Mouse (Mus musculus) lung, adult 2 months (tissue): ENCODE data around the gene Gabrr2.
A peak's percentile ranks its signal among the peaks of the same experiment; 100 is the strongest.

ENCODE experiments used
- CTCF ChIP-seq: fragments of 200-500 bp; IDR thresholded peaks from 2 replicates; pipeline ENCODE4 v1.5.1; 2011; ENCODE audit warnings: mild to moderate bottlenecking, low read length, control low read depth; ENCODE audit not compliant: insufficient read depth
- POLR2A ChIP-seq: fragments of 200-500 bp; IDR thresholded peaks from 2 replicates; pipeline ENCODE4 v1.6.1; 2011; ENCODE audit warnings: low read depth, mild to moderate bottlenecking, control low read depth, low read length, borderline replicate concordance; ENCODE audit errors: extremely low read depth

DNA sequence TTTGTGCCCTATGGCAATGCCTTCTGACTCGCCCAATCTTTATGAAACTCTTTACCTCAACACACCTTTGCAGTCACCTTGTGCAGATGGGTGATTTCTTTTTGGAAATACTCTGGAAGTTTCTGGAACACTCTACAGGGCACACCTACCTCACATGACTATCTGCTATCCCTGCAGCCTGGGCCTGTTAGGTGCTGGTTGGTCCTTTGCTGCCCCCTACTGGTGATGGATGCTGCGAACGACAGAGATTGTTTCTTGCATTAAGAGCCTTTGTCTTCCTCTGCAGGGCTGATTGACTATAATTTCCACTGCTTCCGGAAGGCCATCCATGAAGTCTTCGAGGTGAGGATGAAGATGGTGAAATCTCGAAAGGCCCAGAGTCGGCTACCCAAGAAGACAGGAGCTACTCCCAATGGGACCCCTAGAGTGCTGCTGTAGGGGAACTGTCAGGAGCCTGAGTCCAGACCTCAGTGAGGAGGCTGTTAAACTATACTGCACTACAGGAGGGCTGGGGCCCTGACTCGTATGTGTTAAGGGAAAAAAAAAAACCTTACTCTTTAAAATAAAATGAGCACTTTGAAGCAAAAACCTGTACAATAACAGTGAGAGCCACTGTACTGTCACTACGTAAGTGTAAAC, 44.3 kb upstream of the Gabrr2 start:
- peak; percentile 98 for TF ChIP-seq CTCF
- TF ChIP-seq POLR2A, result no peak
